Mouse (Mus musculus): Measurements from ENCODE around the gene Itgb7. TPM values are rescaled to one million over a fixed set of nuclear protein-coding genes. Genes with fewer than 3 reads are reported as not detected.
A peak's percentile ranks its signal among the peaks of the same experiment; 100 is the strongest.

The Itgb7 gene
- polyA plus RNA-seq, 1 experiment, result 0.86 TPM

GRCm38 (mm10) chr15:102188883-102189282 lies 42.9 kb downstream of the Itgb7 start:
- H3K4me1 ChIP-seq (ENCODE audit: control insufficient read depth, insufficient read depth, low read length), result no peaks in the 10 kb centered on the region
- no peak overlapping the region for H3K27ac ChIP-seq (ENCODE audit: insufficient read depth, low read length)
- H3K4me3 ChIP-seq (ENCODE audit: insufficient read depth, low read length), result no peak overlapping the region
- no peak for TF ChIP-seq CTCF (IDR thresholded peaks at IDR 0.05; ENCODE audit: extremely low read depth, insufficient read depth, low read length)
- no peak for TF ChIP-seq POLR2A (IDR thresholded peaks at IDR 0.05; ENCODE audit: extremely low read depth, insufficient read depth, low read length)

GRCm38 (mm10) chr15:102188096-102188495 lies 43.6 kb downstream of the Itgb7 start:
- TF ChIP-seq CTCF (IDR thresholded peaks at IDR 0.05; ENCODE audit: extremely low read depth, insufficient read depth, low read length), result no peak

GRCm38 (mm10) chr15:102186239-102186638 lies 45.5 kb downstream of the Itgb7 start:
- TF ChIP-seq CTCF (IDR thresholded peaks at IDR 0.05; ENCODE audit: extremely low read depth, insufficient read depth, low read length), result no peak
- no peak for TF ChIP-seq POLR2A (IDR thresholded peaks at IDR 0.05; ENCODE audit: extremely low read depth, insufficient read depth, low read length)
- Histone ChIP-seq H3K4me1 (ENCODE audit: control insufficient read depth, insufficient read depth, low read length) (no peaks in the 10 kb centered on the region), H3K4me3 (ENCODE audit: insufficient read depth, low read length) (no peak overlapping the region), H3K27ac (ENCODE audit: insufficient read depth, low read length) (no peak overlapping the region)

More at GRCm38 (mm10) chr15:102188096-102188495, 43.6 kb downstream of the Itgb7 start:
- no peaks in the 10 kb centered on the region for H3K4me1 ChIP-seq (ENCODE audit: control insufficient read depth, insufficient read depth, low read length)
- H3K4me3 ChIP-seq (ENCODE audit: insufficient read depth, low read length), result no peak overlapping the region
- no peak overlapping the region for H3K27ac ChIP-seq (ENCODE audit: insufficient read depth, low read length)

- no peak for TF ChIP-seq POLR2A (IDR thresholded peaks at IDR 0.05; ENCODE audit: extremely low read depth, insufficient read depth, low read length)
- no peak for TF ChIP-seq CTCF (IDR thresholded peaks at IDR 0.05; ENCODE audit: extremely low read depth, insufficient read depth, low read length)
- Histone ChIP-seq H3K4me1 (ENCODE audit: control insufficient read depth, insufficient read depth, low read length) (no peaks in the 10 kb centered on the region), H3K27ac (ENCODE audit: insufficient read depth, low read length) (no peak overlapping the region), H3K4me3 (ENCODE audit: insufficient read depth, low read length) (no peak overlapping the region)
Measured at GRCm38 (mm10) chr15:102183076-102183475, 48.7 kb downstream of the Itgb7 start.

GRCm38 (mm10) chr15:102179924-102180323 lies 51.8 kb downstream of the Itgb7 start:
- H3K4me1 ChIP-seq (ENCODE audit: control insufficient read depth, insufficient read depth, low read length), result no peaks in the 10 kb centered on the region
- no peak for TF ChIP-seq CTCF (IDR thresholded peaks at IDR 0.05; ENCODE audit: extremely low read depth, insufficient read depth, low read length)
- TF ChIP-seq POLR2A (IDR thresholded peaks at IDR 0.05; ENCODE audit: extremely low read depth, insufficient read depth, low read length), result no peak
- no peak overlapping the region for H3K27ac ChIP-seq (ENCODE audit: insufficient read depth, low read length)
- no peak overlapping the region for H3K4me3 ChIP-seq (ENCODE audit: insufficient read depth, low read length)

GRCm38 (mm10) chr15:102179106-102179505 lies 52.6 kb downstream of the Itgb7 start:
- H3K4me1 ChIP-seq (ENCODE audit: control insufficient read depth, insufficient read depth, low read length), result no peaks in the 10 kb centered on the region
- H3K27ac ChIP-seq (ENCODE audit: insufficient read depth, low read length), result no peak overlapping the region
- TF ChIP-seq CTCF (IDR thresholded peaks at IDR 0.05; ENCODE audit: extremely low read depth, insufficient read depth, low read length) (no peak), POLR2A (IDR thresholded peaks at IDR 0.05; ENCODE audit: extremely low read depth, insufficient read depth, low read length) (no peak)
- no peak overlapping the region for H3K4me3 ChIP-seq (ENCODE audit: insufficient read depth, low read length)

GRCm38 (mm10) chr15:102178279-102178678 lies 53.5 kb downstream of the Itgb7 start:
- no peak overlapping the region for H3K27ac ChIP-seq (ENCODE audit: insufficient read depth, low read length)
- H3K4me3 ChIP-seq (ENCODE audit: insufficient read depth, low read length), result no peak overlapping the region
- TF ChIP-seq POLR2A (IDR thresholded peaks at IDR 0.05; ENCODE audit: extremely low read depth, insufficient read depth, low read length) (no peak), CTCF (IDR thresholded peaks at IDR 0.05; ENCODE audit: extremely low read depth, insufficient read depth, low read length) (peak; percentile 87)
- H3K4me1 ChIP-seq (ENCODE audit: control insufficient read depth, insufficient read depth, low read length), result no peaks in the 10 kb centered on the region

GRCm38 (mm10) chr15:102177417-102177816 lies 54.3 kb downstream of the Itgb7 start:
- H3K4me1 ChIP-seq (ENCODE audit: control insufficient read depth, insufficient read depth, low read length), result no peaks in the 10 kb centered on the region
- no peak overlapping the region for H3K4me3 ChIP-seq (ENCODE audit: insufficient read depth, low read length)
- H3K27ac ChIP-seq (ENCODE audit: insufficient read depth, low read length), result no peak overlapping the region
- TF ChIP-seq CTCF (IDR thresholded peaks at IDR 0.05; ENCODE audit: extremely low read depth, insufficient read depth, low read length) (no peak), POLR2A (IDR thresholded peaks at IDR 0.05; ENCODE audit: extremely low read depth, insufficient read depth, low read length) (no peak)

- Histone ChIP-seq H3K4me3 (ENCODE audit: insufficient read depth, low read length) (no peak overlapping the region), H3K27ac (ENCODE audit: insufficient read depth, low read length) (no peak overlapping the region), H3K4me1 (ENCODE audit: control insufficient read depth, insufficient read depth, low read length) (no peaks in the 10 kb centered on the region)
- TF ChIP-seq POLR2A (IDR thresholded peaks at IDR 0.05; ENCODE audit: extremely low read depth, insufficient read depth, low read length), result no peak
- TF ChIP-seq CTCF (IDR thresholded peaks at IDR 0.05; ENCODE audit: extremely low read depth, insufficient read depth, low read length), result no peak
Measured at GRCm38 (mm10) chr15:102176571-102177316, 55.0 kb downstream of the Itgb7 start.

GRCm38 (mm10) chr15:102175736-102176319 lies 55.9 kb downstream of the Itgb7 start:
- Histone ChIP-seq H3K4me1 (ENCODE audit: control insufficient read depth, insufficient read depth, low read length) (no peaks in the 10 kb centered on the region), H3K4me3 (ENCODE audit: insufficient read depth, low read length) (no peak overlapping the region), H3K27ac (ENCODE audit: insufficient read depth, low read length) (no peak overlapping the region)
- TF ChIP-seq CTCF (IDR thresholded peaks at IDR 0.05; ENCODE audit: extremely low read depth, insufficient read depth, low read length), result no peak
- TF ChIP-seq POLR2A (IDR thresholded peaks at IDR 0.05; ENCODE audit: extremely low read depth, insufficient read depth, low read length), result no peak
